Mouse (Mus musculus) heart, adult 11 months (tissue): ENCODE results near the gene Acly.
"Not testable (repeated sequence)": the region's sequence is repeated elsewhere in the genome, so short reads cannot be mapped to it uniquely, and the experiment has no call there.

Experiments
- DNase-seq: peaks from one replicate; pipeline ENCODE4 v3.0.0; 2022

Acly gene

DNA sequence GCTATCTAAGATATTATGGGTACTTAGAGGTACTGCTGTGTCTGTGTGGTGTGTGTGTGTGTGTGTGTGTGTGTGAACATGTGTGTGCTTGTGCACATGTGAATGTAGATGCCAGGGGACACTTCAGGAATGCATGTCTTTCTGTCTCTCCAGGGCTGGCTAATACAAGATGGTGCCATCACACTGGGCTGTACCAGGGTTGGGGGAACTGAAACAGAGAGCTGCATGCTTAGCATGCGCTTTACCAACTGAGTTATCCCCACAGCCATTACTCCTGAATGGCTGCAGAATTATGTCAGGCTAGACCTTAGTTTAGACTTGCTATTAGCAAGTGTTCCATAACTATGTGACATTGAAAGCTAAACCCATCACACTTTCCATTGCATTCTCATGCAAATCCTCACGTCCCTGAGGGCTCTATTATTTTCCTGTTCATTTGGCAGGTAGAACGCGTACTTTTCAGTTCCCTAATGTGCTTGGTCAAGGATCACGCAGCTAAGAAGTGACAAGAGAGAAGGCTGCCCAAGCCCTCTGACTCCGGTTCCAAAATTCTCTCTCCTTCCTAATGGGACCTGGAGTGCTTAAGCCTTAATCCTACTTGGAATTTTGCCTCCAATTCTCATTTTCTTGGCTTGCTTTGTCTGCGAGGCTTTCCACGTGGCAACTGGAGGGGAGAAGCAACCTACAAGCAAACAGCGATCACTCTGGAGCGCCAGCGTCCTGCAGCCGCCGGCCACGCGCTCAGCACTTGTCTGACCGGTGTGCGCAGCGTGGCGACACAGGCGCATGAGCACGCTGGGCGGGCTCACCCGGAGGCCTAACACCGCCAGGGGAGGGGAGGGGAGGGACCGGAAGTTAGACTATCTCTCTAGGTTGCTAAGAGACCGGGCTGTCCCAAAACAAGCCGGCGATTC, 17.3 kb upstream of the Acly start, which contains the start of gene Ttc25:
Ttc25 (plus strand) TSS at position 776 of the 914 bp plus-strand sequence.
- DNase-seq: peak; percentile 99

DNA sequence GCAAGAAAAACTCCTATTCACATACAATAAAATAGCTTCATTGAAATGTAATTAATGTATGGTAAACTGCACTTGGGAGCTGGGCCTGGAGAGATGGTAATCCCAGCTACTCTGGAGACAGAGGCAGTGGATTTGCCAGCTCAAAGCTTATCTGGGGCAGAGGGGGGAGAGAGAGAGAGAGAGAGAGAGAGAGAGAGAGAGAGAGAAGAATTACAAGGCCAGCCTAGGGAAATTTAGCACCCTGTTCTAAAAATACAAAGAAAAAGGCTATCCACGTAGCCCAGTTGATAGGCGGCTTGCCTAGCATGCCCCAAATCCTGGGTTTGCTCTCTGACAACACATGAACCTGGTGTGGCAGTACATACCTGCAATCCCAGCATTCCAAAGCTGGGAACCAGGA, 13.8 kb upstream of the Acly start:
- no peak for DNase-seq

DNA sequence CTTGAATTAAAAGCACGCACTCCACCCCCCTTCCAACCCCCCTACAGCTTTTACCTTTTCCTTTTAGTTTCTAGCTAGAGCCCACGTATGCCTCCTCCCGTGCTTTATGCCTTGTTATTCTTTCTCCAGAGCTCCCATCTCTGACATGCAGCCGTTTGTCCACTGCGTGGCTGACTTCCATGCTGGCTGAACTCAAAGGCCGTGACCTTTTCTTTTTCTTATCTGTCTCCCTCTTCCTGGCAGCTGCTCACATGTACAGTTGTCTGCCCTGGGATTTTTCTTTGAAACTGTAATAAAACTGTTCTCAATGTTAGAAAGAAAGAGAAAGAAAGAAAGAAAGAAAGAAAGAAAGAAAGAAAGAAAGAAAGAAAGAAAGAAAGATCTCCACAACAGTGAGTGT, 13.2 kb upstream of the Acly start:
- DNase-seq: no peak

DNA sequence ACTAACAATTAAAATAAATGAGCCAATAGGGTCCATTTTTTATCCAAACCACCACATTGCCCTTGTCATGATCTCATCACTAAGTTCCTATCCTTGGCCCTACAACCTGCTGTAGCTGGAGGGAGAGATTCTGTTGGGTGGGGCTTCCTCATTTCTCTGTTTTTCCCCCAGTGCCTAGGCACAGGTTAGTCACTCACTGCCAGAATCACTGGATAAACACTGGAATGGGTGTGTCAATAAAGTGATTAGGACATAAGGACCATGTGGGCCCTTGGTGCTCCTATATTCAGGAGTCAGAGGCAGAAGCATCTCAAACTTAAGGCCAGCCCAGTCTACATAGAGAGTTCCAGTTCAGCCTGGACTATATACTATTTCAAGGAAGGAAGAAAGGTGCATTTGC, 8.7 kb upstream of the Acly start:
- no peak for DNase-seq

DNA sequence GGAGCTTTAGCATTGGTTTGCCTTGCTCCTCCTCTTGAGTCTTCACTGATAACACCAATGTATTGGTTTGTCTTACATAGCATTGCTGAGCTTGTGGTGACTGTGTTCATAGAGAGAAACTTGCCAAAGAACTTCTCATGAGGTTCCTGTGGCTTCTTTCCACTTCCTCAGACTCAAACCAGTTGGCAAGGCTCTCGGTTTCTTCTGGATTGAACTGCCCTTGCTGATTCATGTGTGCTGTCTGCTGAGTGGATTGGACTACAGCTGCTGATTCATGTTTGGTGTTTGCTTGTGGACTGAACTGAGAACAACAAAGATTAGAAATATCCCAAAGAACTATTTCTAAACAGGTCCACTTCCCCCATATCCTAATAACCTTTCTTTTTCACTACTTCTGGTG, 8.2 kb upstream of the Acly start:
- no peak for DNase-seq

DNA sequence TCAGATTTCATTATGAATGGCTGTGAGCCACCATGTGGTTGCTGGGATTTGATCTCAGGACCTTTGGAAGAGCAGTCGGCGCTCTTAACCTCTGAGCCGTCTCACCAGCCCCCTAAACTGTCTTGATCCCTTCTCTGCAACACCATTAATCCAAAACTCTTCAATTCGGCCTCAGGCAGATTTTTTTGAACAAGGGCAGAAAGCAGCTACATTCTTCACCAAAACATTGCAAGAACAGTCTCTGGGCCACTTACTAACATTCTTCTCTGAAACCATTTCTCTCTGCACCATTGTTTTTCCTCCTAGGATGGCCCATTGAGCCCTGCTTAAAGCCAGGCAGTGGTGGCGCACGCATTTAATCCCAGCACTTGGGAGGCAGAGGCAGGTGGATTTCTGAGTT, 7.0 kb upstream of the Acly start:
- not testable (repeated sequence) for DNase-seq

DNA sequence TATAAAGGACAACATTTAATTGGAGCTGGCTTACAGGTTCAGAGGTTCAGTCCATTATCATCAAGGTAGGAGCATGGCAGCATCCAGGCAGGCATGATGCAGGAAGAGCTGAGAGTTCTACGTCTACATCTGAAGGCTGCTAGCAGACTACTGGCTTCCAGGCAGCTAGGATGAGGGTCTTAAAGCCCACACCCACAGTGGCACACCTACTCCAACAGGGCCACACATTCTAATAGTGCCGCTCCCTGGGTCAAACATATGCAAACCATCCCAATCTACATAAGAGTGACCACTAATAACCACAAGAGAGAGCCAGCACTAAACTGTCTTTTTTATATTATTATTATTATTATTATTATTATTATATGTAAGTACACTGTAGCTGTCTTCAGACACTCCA, 6.6 kb upstream of the Acly start:
- DNase-seq: peak; percentile 85

DNA sequence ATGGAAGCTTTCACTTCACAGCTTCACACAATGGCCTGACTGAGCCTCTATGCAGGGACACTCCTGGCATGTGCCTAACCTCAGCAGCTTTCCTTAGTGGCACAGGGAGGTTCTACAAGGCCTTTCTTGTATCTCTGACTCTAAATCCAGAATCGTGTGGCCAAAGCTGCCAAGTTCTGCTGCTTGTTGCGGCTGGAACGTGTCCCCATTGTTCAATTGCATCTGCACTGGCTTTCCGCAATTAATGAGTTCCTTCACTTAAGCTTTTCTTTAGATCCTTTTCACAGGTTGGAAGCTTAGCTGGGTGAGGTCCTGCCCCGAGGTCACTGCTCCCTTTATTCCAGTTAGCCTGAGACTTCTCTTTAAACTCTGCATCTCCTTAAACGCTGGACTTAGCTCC, 6.1 kb upstream of the Acly start:
- DNase-seq: no peak

DNA sequence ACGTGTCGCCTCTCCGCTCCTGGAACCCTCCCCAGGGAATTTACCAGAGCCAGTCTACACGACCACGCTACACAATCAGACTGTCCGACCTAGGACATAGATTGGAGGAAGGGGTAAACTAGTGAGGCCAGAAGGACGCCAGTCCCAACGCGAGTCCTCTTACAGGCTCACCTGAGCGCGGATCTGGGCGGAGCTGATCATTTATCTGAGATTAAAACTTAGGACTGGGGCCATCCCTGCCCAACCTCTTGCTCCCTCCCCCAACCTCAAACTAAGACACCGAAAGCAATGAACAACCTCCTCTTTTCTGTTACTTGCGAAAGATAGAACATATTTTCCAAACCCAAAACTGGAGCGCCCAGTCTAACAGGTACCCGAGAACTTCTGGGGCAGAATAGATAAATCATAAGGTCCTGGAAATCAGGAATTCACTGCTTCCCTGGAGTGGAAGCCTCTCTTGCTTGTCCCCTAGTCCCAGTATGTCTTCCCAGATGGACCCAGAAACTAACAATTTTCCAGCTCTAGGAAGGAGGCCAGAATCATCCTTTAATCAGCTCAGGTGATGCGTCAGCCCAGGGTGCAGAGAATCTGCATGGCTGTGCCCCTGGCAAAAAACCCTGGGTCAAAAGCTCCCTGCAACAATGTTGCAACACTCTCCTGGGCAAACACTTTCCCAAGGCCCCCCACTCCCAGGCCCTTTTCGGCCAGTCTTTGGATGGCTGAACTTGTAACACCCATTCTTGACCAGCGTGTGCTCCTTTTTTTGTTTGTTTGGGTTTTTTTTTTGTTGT, 770 bp upstream of the Acly start:
- no peak for DNase-seq

DNA sequence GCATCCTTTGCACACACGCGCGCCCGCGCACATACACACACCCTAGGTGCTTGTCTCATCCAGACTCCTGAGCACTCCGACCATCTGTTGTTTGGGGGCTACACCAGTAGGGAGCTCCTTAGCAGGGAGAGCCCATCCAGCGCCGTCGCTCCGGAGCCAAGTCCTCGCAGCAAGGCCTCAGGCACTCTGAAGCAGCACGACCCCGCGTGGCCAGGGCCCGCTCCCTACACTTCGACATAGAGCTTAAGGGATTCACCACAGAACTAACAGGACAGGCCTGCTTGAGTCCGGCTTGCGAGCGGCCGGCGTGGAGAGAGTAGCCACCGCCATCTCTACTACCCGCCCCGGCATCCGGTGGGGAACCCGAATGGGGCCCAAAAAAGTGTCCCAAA, 738 bp downstream of the Acly start:
- DNase-seq: no peak

DNA sequence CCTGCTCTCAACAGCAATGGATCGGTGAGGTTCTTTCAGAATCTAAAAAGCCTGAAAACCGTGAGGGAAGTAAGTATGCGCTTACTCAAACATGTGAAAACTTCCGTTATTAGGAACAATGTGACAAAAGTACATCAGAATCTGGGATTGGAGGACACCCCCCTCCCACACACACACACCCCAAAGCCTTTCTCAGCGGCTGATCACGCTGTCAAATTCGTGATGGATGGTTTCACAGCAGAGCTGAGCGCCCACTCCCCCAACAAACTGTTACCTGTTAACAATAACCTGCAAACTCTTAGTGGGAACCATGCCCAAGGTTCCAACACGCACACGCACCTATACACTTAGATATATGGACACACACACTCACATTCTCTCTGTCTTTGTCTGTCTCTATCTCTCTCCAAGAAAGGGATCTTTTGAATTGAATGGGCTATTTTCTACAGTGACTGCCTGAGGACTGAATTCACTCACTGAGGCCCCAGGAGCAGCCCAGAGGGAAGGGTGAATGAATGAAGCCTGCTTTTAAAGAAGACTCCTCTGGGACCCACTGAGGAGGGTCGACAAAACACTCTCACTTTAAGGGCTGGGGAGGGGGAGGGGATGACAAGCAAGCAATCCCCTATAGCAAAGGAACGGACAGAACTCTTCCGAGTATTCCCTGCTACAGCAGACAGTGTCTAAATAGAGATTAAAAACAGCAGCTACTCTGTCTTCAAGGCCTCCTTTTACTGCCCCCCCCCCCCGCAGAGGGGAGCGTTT, 1.6 kb downstream of the Acly start:
- DNase-seq: no peak

DNA sequence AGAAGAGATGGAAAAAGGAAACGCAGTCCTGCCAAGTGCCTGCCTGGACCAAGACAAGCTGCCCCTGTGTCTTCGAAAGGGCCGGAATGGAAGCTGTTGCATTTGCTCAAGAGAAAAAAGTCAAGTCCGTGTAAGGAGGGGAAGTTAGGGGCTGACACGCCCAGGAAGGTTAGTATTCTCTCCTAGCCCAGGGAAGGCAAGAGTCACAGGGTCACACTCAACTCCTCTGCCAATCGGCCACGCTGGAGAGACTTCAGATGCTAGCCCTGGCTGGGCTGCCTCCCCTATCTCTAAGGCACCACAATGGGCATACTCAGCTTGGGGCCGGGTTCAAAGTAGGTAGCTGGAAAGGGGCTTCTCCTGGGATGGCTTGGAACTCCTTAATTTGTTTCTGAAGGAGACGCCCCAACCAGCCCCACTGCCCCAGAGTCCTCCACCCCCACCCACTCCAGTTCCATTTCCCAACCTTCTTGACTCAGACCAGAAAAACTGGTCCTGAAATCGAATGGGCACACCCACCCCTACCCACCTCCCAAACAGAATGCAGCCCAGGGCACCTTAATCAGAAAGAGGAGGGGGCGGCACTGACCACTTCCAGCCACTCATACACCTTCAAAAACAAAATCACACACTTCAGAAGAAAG, 2.7 kb downstream of the Acly start:
- DNase-seq: peak; percentile 94

DNA sequence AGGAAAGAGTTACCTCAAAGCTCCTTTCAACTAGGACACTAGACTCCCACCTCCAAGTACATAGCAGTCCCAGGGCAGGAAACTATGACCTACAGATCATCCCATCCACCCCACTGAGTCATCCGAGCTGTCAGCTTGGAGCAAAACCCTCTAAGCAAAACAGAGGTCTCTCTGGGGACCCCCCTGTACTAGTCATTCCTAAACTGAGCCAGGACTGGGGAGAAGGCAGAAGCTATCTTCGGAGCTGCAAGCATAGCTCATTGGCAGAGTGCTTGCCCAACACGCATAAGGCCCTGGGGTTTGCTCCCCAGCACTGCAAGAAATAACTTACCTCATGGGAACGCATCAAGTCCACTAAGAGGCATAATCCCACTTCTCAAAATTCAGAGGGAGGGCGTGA, 3.4 kb downstream of the Acly start:
- DNase-seq: peak; percentile 97

DNA sequence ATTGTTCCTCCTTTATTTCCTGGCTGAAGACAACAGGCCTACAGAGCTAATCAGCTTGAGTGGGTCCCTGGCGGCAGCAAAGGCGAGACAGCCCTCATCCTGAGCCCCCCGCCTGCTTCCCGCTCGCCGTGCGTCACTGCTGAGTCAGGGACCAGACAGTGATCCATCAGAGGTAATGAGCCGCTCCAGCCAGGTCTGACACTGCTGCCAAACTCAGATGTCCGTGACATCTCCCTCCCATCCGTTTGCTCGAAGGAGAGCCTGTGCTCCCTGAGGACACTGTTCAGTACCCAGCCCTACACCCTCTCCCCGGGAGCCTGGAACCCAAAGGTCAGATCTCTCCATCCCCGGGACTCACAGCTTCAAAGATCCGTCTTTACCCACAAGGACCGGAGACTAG, 7.0 kb downstream of the Acly start:
- no peak for DNase-seq

DNA sequence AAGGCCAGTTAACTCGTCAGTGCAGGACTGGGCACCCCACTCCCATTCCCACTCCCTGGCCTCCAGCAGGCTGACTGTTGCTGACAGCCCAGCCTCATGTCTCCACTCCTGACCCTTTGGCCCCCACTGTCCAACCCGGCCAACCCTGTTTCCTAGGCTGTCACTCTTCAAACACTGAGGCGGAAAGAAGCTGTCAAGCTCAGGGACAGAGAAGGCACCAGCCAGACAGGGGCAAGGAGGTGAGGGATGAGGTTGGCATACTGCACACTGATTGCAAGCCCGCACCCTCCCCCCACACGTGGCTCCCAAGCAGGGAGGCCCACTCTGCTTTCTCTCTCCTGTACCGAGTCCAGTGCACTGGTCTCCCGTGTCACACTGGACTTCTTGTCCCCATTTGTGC, 8.6 kb downstream of the Acly start:
- no peak for DNase-seq

DNA sequence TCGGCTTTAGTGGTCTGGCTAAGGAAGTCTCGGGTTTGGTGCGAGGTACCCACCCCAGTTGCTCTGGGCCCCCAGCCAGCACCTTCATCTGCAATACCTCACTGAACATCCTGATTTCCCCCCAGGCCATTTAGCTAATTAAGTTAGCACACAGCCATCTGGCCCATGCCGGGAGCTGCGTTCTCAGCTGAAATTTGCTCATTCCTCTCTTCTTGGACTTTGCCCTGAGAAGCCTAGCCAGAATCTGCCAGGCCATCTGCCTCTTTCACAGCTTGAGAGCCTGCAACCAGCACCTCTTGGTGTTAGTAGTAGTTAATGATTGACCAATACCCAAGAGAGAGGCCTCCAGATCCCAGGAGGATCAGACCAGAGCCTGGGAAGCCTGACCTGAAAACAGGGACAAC, 9.6 kb downstream of the Acly start:
- no peak for DNase-seq

DNA sequence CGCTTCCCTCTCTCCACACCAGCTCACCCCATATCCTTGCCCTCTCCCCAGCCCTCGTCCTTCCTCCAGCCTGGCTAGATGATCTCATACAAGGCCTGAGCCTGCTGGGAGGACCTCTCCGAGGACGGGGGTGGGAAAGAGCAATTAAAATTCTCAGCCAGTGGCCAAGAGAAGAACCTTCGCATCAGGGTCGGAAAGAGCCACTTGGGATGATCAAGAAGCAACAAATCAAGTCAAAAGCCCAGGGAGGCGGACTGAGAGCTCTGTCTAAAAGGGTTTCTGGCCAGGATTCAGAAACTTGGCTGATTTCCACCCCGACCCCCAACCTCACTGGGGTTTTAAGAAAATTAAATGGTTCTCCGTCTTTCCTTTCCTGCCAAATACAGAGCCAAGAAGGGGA, 11.5 kb downstream of the Acly start:
- DNase-seq: no peak

DNA sequence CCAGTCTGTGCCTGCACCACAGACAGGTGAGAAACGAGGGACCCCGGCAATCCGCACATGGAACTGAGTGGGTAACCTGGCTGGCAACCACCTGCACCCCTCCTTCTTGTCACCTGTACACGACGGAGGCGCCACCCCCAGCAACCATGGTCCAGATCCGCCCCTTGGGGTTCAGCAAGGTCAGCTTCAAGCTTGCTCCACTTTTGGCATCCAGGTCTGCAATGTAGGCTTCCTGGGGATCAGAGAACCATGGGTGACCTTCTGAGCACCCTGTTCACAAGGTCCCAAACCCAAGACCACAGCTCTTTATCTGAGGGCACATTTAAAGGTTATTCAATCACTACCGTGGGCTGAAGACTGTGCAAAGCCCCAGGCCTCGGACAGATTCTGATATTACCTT, 12.0 kb downstream of the Acly start:
- DNase-seq: no peak

DNA sequence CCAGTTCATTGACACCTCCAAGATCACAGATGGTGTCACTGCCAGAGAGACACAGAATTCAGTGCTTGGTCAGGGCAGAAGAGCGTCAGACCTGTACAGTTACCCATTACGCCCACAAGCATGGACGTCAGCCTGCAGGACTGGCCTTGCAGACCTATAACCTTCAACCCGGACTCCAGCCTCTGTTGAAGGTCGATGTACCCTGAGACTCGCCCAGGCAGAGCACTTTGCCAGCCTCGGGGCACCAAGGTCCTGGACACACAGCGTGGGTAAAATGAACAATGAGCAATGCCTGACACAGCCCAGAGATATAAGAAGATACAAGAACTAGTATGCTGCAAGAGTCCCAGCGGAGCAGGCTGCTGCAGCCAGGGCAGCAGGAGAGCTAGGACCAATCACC, 12.7 kb downstream of the Acly start:
- no peak for DNase-seq

DNA sequence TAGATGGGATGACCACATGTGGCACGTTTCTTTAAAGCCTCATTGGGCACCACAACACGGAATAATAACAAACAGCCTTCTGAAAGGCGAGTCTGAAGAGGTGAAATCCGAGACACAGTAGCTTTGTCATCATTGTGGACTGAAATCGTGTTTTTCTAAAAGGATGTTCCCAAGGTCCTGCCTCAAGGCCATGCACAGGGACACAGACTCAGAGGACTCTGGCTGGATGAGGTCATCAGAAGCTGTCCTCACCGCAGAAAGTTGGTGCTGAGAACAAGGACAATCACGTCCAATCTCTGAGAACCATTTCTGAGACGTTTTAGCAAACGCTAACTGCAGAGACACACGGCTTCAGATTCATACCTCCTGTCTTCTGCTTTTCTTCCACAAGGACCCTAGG, 14.1 kb downstream of the Acly start:
- DNase-seq: no peak

DNA sequence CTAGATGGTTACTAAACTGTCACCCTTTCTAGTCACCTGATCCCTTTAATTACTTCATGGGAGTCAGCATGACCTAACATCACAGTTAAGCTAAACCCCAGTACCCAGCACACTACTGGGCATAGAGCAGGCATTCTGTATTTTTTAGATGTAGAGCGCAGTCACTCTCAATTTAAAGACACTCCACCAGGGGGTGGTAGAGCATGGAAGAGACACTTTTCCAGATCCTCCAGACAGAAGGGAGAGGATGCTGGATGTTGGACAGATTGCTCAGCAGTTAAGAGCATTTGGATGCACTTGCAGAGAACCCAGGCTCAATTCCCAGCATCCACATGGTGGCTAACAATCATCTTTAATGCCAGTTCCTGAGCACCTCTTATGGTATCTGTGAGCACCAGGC, 15.4 kb downstream of the Acly start:
- DNase-seq: no peak

DNA sequence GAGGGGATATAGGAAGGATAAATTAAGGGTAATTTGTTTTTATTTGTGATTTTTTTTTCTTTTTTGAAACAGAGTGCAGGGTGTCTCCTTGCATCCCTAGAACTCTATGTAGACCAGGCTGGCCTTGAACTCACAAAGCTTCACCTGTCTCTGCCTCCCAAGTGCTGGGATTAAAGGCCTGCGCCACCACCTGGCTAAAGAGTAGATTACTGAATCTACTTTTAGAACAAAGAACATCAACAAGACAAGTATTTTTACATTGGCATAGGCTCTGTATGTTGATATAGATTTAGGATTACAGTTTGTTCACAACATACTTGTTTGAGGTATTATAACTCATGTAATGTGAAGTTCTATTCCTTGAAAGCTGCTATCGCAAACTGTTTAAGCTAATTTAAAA, 17.2 kb downstream of the Acly start:
- no peak for DNase-seq

DNA sequence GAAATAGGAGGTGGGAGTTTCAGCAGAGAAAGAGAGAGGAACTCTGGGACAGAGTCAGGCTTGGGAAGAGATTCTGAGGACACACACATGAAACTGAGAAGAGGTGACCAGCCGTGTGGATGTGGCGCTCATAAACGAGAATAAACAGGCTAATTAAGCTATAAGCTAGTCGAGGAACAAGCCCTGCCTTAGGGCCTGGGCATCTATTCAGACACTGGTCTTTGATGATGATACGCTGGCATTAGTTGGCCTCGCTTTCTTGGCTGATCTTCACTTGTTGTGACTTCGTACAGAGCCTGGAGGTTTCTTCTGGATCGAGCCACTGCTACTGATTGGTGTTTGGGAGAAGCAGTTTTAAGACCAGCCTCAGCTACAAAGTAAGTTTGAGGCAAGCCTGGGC, 21.8 kb downstream of the Acly start:
- DNase-seq: no peak
